Mouse (Mus musculus): Measurements from ENCODE around the gene Rgs12. TPM values are rescaled to one million over a fixed set of nuclear protein-coding genes. Genes with fewer than 3 reads are reported as not detected.

Rgs12 gene
- polyA plus RNA-seq, 3 experiments from 2014 or later = 5.4 to 10.7 (median 9.9) TPM

- no peak for ATAC-seq
These were observed 84.4 kb downstream of the Rgs12 start for GRCm38 (mm10) chr5:35033619-35034018.

- ATAC-seq = no peak
These were observed 85.9 kb downstream of the Rgs12 start for GRCm38 (mm10) chr5:35035141-35035540.

GRCm38 (mm10) chr5:35035795-35036194 is 86.5 kb downstream of the Rgs12 start:
- no peak for ATAC-seq

- ATAC-seq = no peak
These were observed 88.2 kb downstream of the Rgs12 start for GRCm38 (mm10) chr5:35037438-35037837.

GRCm38 (mm10) chr5:35041268-35041829 is 92.1 kb downstream of the Rgs12 start, which contains the start of gene Hgfac:
Hgfac (plus strand) TSS chr5:35041509.
- no peak for ATAC-seq

- peak; percentile 87 for ATAC-seq
These were observed 93.3 kb downstream of the Rgs12 start for GRCm38 (mm10) chr5:35042431-35043109.

- peak; percentile 66 for ATAC-seq
These were observed 93.8 kb downstream of the Rgs12 start for GRCm38 (mm10) chr5:35043110-35043451.

- no peak for ATAC-seq
These were observed 101.3 kb downstream of the Rgs12 start for GRCm38 (mm10) chr5:35050541-35050940.

GRCm38 (mm10) chr5:35054628-35055027 is 105.4 kb downstream of the Rgs12 start:
- ATAC-seq = no peak

GRCm38 (mm10) chr5:35055076-35055475 is 105.8 kb downstream of the Rgs12 start:
- ATAC-seq = no peak

- ATAC-seq = no peak
These were observed 107.6 kb downstream of the Rgs12 start, which contains the start of gene Dok7 for GRCm38 (mm10) chr5:35056604-35057432. Dok7 (plus strand) TSS chr5:35056766.

GRCm38 (mm10) chr5:35057582-35057981 is 108.3 kb downstream of the Rgs12 start:
- ATAC-seq = no peak

- no peak for ATAC-seq
These were observed 109.0 kb downstream of the Rgs12 start for GRCm38 (mm10) chr5:35058216-35058615.

- no peak for ATAC-seq
These were observed 110.9 kb downstream of the Rgs12 start for GRCm38 (mm10) chr5:35060098-35060497.

GRCm38 (mm10) chr5:35069841-35070240 is 120.6 kb downstream of the Rgs12 start:
- ATAC-seq = no peak

GRCm38 (mm10) chr5:35070314-35070713 is 121.1 kb downstream of the Rgs12 start:
- ATAC-seq = no peak

GRCm38 (mm10) chr5:35070953-35071352 is 121.7 kb downstream of the Rgs12 start:
- no peak for ATAC-seq

- ATAC-seq = no peak
These were observed 122.6 kb downstream of the Rgs12 start for GRCm38 (mm10) chr5:35071855-35072254.

- no peak for ATAC-seq
These were observed 124.0 kb downstream of the Rgs12 start for GRCm38 (mm10) chr5:35073235-35073634.

- no peak for ATAC-seq
These were observed 124.7 kb downstream of the Rgs12 start for GRCm38 (mm10) chr5:35073992-35074391.

GRCm38 (mm10) chr5:35076369-35076768 is 127.1 kb downstream of the Rgs12 start:
- no peak for ATAC-seq

GRCm38 (mm10) chr5:35079101-35079500 is 129.9 kb downstream of the Rgs12 start:
- no peak for ATAC-seq

- ATAC-seq = no peak
These were observed 135.7 kb downstream of the Rgs12 start for GRCm38 (mm10) chr5:35084913-35085312.
